Mouse (Mus musculus): ENCODE results near the gene Gnao1. TPM values are rescaled to one million over a fixed set of nuclear protein-coding genes. Genes with fewer than 3 reads are reported as not detected.

Gene Gnao1
- polyA plus RNA-seq, 1 experiment from 2014 or later = 16.0 TPM

DNA sequence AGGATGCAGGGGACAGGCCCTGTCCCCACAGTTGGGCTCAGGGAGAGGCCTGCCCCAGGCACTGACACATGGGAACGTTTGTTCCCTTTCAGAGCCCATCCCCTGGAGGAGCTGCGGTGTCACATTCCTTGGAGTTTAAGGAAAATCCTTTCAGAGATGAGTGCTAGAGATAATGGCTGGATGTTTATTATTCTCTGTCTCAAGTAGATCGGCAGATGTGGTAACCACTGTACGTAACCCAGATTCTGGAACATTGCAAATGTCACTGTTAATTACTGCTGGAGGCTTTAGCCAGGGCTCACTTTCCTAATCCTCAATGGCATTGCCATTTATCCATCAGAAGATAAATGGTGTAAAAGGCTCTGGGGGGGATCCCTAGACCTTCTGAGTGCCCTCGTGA lies 44.9 kb downstream of the Gnao1 start:
- peaks cover 3% of the 10 kb centered on the region for H3K4me1 ChIP-seq
- H3K27ac ChIP-seq = no peak overlapping the region
- WGBS = 57% methylated on average over 5 of the region's 5 CpGs
- DNase-seq (ENCODE audit: extremely low spot score, low spot score) = no peak
- H3K4me3 ChIP-seq = no peak overlapping the region
- no peaks in the 10 kb centered on the region for H3K27me3 ChIP-seq (ENCODE audit: poor library complexity, severe bottlenecking)
- no peaks in the 10 kb centered on the region for H3K36me3 ChIP-seq (replicated peaks)
- H3K9me3 ChIP-seq = no peaks in the 10 kb centered on the region

DNA sequence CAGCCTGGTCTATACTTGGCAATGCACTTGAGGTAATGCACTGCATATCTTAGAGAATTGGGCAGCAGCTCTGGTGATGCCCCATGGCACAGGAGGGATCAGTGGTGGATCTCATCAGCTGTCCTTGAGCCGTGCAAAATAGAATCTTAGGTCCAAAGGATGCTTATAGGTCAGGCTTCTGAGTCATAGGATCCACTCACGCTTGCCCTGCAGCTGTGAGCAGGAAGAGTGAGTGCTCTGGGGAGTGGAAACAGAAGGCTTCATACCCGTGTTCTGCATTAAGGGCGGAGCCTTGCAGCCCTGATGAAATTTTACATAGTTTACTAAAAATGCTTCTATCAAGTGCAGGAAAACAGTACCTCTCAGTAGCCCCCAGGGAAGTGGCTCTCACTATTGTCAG lies 45.5 kb downstream of the Gnao1 start:
- WGBS = 77% methylated on average over 4 of the region's 4 CpGs
- H3K27ac ChIP-seq = no peak overlapping the region
- H3K9me3 ChIP-seq = no peaks in the 10 kb centered on the region
- peaks cover 9% of the 10 kb centered on the region for H3K4me1 ChIP-seq
- no peaks in the 10 kb centered on the region for H3K27me3 ChIP-seq (ENCODE audit: poor library complexity, severe bottlenecking)
- DNase-seq (ENCODE audit: extremely low spot score, low spot score) = no peak
- H3K4me3 ChIP-seq = no peak overlapping the region
- H3K36me3 ChIP-seq (replicated peaks) = no peaks in the 10 kb centered on the region

DNA sequence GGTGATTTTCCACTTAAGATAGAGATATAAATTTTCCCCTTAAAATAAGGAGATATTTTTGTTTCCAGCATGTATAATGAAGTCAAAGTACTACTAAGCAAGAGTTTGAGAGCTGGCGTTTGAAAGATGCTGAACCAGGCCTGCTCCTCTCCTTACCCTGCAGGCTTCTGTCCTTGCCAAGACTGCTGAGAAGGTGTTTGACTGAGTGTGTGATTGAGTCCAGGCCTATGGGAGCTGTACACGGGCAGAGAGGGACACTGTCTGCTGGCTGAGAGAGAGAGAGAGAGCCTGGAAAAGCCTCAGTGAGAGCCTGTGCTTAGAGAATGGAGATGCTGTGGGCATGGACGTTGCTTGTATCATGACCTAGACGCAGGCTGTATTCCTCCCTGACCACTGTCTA lies 47.4 kb downstream of the Gnao1 start:
- peaks cover 3% of the 10 kb centered on the region; the same call in 1 of the 2 replicates for H3K36me3 ChIP-seq (replicated peaks)

DNA sequence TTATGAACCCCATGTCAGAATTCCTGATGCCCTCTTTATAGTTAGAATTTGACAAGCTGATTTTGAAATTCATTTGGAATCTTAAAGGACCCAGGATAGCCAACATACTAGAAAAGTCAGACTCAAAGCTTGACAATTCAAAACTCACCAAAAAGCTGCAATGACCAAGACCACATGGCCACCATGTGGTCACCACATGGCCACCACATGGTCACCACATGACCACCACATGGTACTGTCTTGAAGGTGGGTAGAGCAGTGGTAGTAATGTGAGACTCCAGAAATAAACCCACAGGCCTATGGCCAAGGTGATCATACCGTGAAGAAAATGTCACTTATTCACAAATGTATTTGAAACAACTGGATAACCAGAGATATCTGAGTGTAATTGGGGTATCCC lies 48.5 kb downstream of the Gnao1 start:
- Histone ChIP-seq H3K27ac (no peak overlapping the region), H3K36me3 (replicated peaks) (peaks cover 4% of the 10 kb centered on the region; the same call in 1 of the 2 replicates), H3K9me3 (no peaks in the 10 kb centered on the region), H3K27me3 (ENCODE audit: poor library complexity, severe bottlenecking) (no peaks in the 10 kb centered on the region), H3K4me3 (no peak overlapping the region), H3K4me1 (peaks cover 22% of the 10 kb centered on the region)
- no peak for DNase-seq (ENCODE audit: extremely low spot score, low spot score)
- 91% methylated on average over 1 of the region's 1 CpGs for WGBS

More for the DNA sequence above, 47.4 kb downstream of the Gnao1 start:
- Histone ChIP-seq H3K27ac (no peak overlapping the region), H3K4me3 (no peak overlapping the region), H3K9me3 (no peaks in the 10 kb centered on the region), H3K27me3 (ENCODE audit: poor library complexity, severe bottlenecking) (no peaks in the 10 kb centered on the region), H3K4me1 (peaks cover 20% of the 10 kb centered on the region)
- no peak for DNase-seq (ENCODE audit: extremely low spot score, low spot score)
- WGBS = 91% methylated on average over 4 of the region's 4 CpGs

DNA sequence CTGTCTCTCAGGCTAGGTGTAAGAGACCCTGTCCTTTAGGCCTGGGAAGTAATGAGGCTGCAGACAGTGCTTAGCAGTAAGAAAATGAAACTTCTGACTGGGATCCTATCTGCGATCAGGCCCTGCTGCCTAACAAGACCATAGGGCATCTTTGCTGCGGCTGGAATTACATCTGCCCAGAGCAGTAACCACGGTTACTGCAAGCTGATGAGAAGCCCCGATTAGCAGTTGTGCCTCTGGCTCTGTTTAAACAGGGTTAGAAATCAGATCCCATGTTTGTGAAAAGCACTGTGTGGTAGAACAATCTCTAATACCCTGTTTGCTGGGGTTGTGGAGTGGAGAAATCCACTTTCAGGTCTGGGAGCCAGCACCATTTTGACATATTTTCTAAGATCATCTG lies 50.3 kb downstream of the Gnao1 start:
- DNase-seq (ENCODE audit: extremely low spot score, low spot score) = no peak
- Histone ChIP-seq H3K27ac (no peak overlapping the region), H3K9me3 (no peaks in the 10 kb centered on the region), H3K4me3 (no peak overlapping the region), H3K36me3 (replicated peaks) (peaks cover 4% of the 10 kb centered on the region; the same call in 1 of the 2 replicates), H3K4me1 (peaks cover 22% of the 10 kb centered on the region), H3K27me3 (ENCODE audit: poor library complexity, severe bottlenecking) (no peaks in the 10 kb centered on the region)
- 58% methylated on average over 4 of the region's 4 CpGs for whole genome bisulfite sequencing

DNA sequence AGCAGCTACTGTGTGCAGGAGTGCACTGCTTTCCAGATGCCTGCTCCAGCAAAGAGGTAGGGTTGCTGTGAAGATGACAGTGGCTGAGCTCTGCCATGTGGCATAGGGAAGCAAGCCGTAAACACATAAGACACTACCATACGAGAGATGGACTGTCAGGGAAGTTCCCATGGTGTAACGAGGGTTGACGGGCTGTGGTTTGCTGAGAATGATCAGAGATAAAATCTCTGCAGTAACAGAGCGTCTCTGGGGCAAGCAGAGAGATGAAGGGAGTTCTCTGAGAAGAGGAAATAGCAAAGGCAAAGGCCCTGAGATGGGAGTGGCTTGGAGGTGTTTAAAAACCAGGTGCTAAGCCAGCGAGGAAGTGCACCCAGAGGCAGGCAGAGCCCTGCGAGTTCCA lies 54.3 kb downstream of the Gnao1 start:
- H3K27me3 ChIP-seq (ENCODE audit: poor library complexity, severe bottlenecking) = no peaks in the 10 kb centered on the region
- 81% methylated on average over 7 of the region's 7 CpGs for whole genome bisulfite sequencing
- H3K9me3 ChIP-seq = no peaks in the 10 kb centered on the region
- H3K4me1 ChIP-seq = peaks cover 25% of the 10 kb centered on the region
- no peak for DNase-seq (ENCODE audit: extremely low spot score, low spot score)
- H3K27ac ChIP-seq = no peak overlapping the region
- H3K4me3 ChIP-seq = no peak overlapping the region
- H3K36me3 ChIP-seq (replicated peaks) = peaks cover 8% of the 10 kb centered on the region; the same call in 1 of the 2 replicates

DNA sequence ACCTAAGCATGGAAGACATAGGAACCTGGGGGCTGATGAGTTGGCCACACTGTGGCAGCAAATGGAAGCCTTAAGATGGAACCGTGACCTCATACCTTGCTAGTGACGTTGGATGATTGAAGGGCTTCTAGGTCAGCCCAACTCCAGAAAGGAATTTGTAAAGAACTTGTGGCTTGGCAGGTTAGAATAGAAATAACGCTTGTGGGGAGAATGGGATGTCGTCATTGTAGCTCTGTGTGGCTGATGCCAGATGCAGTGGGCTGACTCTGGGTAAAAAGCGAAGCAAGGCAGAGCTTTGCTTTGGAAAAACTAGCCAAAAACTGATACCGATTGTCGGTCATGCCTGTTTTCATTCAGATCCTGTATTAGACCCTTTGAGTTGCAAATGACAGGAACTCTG lies 56.5 kb downstream of the Gnao1 start:
- H3K27ac ChIP-seq = no peak overlapping the region
- DNase-seq (ENCODE audit: extremely low spot score, low spot score) = no peak
- no peaks in the 10 kb centered on the region for H3K27me3 ChIP-seq (ENCODE audit: poor library complexity, severe bottlenecking)
- H3K4me1 ChIP-seq = peaks cover 11% of the 10 kb centered on the region
- no peak overlapping the region for H3K4me3 ChIP-seq
- H3K9me3 ChIP-seq = no peaks in the 10 kb centered on the region
- 90% methylated on average over 7 of the region's 7 CpGs for WGBS
- peaks cover 8% of the 10 kb centered on the region; the same call in 1 of the 2 replicates for H3K36me3 ChIP-seq (replicated peaks)

DNA sequence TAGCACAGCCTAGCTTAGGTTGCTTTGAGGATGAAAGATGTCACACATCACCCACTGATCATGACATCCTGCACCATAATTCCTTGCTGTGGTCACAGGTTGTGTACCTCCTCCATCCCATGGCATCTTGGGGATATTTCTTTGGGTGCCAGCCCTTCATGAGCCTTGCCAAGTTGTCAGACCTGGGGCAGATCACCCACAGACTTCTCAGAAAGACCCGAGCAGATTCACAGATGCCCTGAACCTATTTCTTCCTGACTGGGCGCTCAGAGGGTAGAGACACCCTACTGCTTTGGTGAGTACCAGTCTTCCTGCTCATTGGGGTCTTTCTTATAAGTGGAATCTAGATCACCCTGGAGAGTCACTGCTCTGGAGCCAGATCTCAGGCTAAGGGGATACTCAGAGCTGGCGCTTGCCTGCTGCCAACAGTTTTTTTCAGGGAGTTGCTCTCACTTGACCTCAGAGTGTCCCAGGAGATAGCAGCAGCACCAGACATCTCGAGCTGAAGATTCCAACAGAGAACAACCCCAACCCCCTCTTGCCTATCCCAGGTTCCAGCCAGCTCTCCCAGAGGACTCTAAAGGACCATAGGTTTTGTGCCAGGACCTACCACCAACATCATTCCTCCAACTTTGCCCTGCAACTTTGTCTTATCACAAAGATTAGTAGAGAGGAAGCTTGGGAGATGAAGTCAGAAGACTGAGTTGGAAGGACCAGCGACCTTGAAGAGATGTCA lies 58.9 kb downstream of the Gnao1 start:
- WGBS = 88% methylated on average over 5 of the region's 5 CpGs
- Histone ChIP-seq H3K36me3 (replicated peaks) (peaks cover 4% of the 10 kb centered on the region; the same call in 1 of the 2 replicates), H3K27ac (no peak overlapping the region), H3K9me3 (no peaks in the 10 kb centered on the region), H3K4me3 (no peak overlapping the region), H3K27me3 (ENCODE audit: poor library complexity, severe bottlenecking) (no peaks in the 10 kb centered on the region), H3K4me1 (0 out of 2 replicates have a peak, but pooled peaks cover 3% of the 10 kb centered on the region)
- DNase-seq (ENCODE audit: extremely low spot score, low spot score) = no peak

DNA sequence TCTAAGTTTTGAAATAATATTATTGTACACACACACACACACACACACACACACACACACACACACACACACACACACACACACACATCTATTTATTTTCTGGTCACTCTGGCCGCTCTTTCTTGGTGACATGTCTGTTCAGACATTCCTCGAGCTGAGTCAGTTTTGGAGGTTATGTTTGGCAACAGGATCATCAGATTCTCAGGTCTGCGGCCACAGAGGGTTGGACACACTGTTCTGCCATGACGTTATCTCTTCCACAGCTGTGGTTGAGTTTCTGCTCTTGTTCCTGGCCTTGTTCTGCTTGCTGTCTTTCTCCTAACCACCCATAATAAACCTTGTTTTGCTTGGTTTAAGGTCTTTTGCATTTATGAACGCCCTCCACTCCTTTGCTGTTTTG lies 61.5 kb downstream of the Gnao1 start:
- Histone ChIP-seq H3K27ac (no peak overlapping the region), H3K4me1 (0 out of 2 replicates have a peak, but pooled peaks cover 3% of the 10 kb centered on the region), H3K36me3 (replicated peaks) (peaks cover 4% of the 10 kb centered on the region; the same call in 1 of the 2 replicates), H3K4me3 (no peak overlapping the region), H3K9me3 (no peaks in the 10 kb centered on the region), H3K27me3 (ENCODE audit: poor library complexity, severe bottlenecking) (no peaks in the 10 kb centered on the region)
- DNase-seq (ENCODE audit: extremely low spot score, low spot score) = no peak
- WGBS = 94% methylated on average over 5 of the region's 5 CpGs

DNA sequence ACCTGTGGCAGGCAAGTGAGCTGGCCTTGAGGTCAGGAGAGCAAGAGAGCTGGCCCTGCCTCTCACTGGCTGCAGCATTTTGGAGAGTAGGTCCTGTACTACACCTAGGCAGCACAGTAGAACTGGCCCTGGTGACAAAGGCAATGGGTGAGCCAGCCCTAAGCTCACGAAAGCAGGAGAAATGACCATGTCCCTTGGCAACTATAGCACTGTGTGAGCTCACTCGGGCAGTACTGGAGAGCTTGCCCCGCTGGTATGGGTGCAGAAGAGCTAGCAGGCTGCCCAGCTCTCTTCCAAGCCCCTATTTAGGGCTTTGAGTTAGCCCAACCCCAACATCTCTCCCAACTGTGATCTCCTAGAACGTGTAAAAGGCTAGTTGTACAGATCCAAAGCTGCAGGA lies 68.6 kb downstream of the Gnao1 start:
- H3K27ac ChIP-seq = no peak overlapping the region
- no peaks in the 10 kb centered on the region for H3K36me3 ChIP-seq (replicated peaks)
- no peaks in the 10 kb centered on the region for H3K9me3 ChIP-seq
- DNase-seq (ENCODE audit: extremely low spot score, low spot score) = no peak
- no peak overlapping the region for H3K4me3 ChIP-seq
- WGBS = 85% methylated on average over 4 of the region's 4 CpGs
- no peaks in the 10 kb centered on the region for H3K27me3 ChIP-seq (ENCODE audit: poor library complexity, severe bottlenecking)
- H3K4me1 ChIP-seq = peaks cover 4% of the 10 kb centered on the region; the same call in 1 of the 2 replicates

DNA sequence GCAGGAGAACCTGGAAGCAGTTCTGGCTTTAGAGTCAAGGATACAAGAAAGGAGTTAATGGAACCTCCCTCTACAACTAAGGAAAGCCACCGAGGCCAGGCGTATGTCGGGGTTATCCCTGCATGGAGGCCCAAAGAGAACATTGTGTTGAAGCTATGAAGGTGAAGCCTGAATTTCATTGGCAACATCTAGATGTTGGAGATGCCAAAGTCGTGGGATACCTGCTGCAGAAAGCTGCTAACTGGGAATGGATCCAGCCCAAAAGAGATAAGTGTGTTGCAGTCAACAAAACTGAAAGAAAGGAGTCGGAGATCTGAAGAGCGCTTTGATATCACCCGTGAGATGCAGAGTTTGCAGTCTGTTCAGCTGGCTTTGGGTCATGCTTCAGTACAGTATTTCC lies 70.2 kb downstream of the Gnao1 start:
- no peak overlapping the region for H3K4me3 ChIP-seq
- no peaks in the 10 kb centered on the region for H3K9me3 ChIP-seq
- H3K4me1 ChIP-seq = peaks cover 4% of the 10 kb centered on the region; the same call in 1 of the 2 replicates
- no peaks in the 10 kb centered on the region for H3K27me3 ChIP-seq (ENCODE audit: poor library complexity, severe bottlenecking)
- no peaks in the 10 kb centered on the region for H3K36me3 ChIP-seq (replicated peaks)
- H3K27ac ChIP-seq = no peak overlapping the region
- no peak for DNase-seq (ENCODE audit: extremely low spot score, low spot score)
- 91% methylated on average over 7 of the region's 7 CpGs for WGBS

DNA sequence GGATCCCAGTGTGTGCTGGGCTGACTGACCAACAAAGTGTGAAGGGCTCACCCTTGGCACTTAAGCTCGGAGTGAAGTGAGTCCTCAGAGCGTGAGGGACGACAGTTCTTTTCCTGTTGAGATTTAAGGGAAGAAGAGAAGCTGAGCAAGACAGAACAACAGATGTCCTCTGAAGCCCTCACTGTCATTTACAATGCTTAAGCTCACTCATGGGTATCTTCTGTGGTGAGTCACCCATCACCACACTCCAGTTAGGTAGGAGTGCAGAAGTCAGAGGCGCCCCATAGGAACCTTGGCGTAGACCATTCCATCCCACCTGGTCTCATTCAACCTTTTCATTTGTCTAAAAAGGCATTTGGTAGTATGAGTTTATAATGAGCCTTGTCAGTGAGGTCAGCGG lies 71.6 kb downstream of the Gnao1 start:
- H3K9me3 ChIP-seq = no peaks in the 10 kb centered on the region
- H3K36me3 ChIP-seq (replicated peaks) = peaks cover 5% of the 10 kb centered on the region; the same call in 1 of the 2 replicates
- WGBS = 94% methylated on average over 6 of the region's 6 CpGs
- H3K27ac ChIP-seq = no peak overlapping the region
- peaks cover 4% of the 10 kb centered on the region; the same call in 1 of the 2 replicates for H3K4me1 ChIP-seq
- H3K27me3 ChIP-seq (ENCODE audit: poor library complexity, severe bottlenecking) = no peaks in the 10 kb centered on the region
- DNase-seq (ENCODE audit: extremely low spot score, low spot score) = no peak
- H3K4me3 ChIP-seq = no peak overlapping the region

DNA sequence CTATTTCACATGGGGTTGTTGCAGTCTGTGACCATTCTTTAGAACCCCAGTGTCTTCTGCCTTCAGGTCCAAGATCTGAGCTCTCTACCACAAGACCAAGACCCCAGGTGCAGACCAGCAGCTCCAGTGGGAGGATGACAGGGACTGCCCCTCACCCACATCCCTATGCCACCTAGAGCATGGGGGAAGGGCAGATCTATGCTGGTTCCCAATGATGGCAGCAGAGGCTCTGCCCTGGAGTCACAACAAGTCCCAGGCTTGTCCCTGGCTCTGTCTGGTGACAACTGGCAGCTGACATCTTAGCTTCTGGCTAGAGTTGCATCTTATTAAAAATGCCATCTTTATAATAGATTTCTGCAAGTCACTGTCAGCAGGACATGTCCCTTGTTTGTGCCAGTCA lies 73.5 kb downstream of the Gnao1 start:
- Histone ChIP-seq H3K4me3 (no peak overlapping the region), H3K36me3 (replicated peaks) (peaks cover 16% of the 10 kb centered on the region), H3K27me3 (ENCODE audit: poor library complexity, severe bottlenecking) (no peaks in the 10 kb centered on the region), H3K4me1 (peaks cover under 1% of the 10 kb centered on the region; the same call in 1 of the 2 replicates), H3K27ac (no peak overlapping the region), H3K9me3 (peaks cover 5% of the 10 kb centered on the region; the same call in 1 of the 2 replicates)
- DNase-seq (ENCODE audit: extremely low spot score, low spot score) = no peak

Data from forebrain, embryonic 10.5 days (tissue).